Mouse (Mus musculus): Measurements from ENCODE around the gene Spef1.

GRCm38 (mm10) chr2:131209125-131209795 is 22.2 kb upstream of the Spef1 start:
- TF ChIP-seq GATA1 (IDR thresholded peaks at IDR 0.05; ENCODE audit: borderline replicate concordance, low read length) (no peak), CTCF (IDR thresholded peaks at IDR 0.05; ENCODE audit: low read depth, low read length) (no peak), GATA2 (IDR thresholded peaks at IDR 0.05; ENCODE audit: borderline replicate concordance, low read depth, low read length) (no peak), TAL1 (conservative IDR thresholded peaks at IDR 0.05; ENCODE audit: low read depth, low read length) (no peak), POLR2AphosphoS5 (IDR thresholded peaks at IDR 0.05; ENCODE audit: insufficient replicate concordance, low read depth, low read length) (no peak)

Data from G1E (cell line).